ENCODE assay signal across 9 mouse cellular contexts in genomic region chr2:58155271-58156107, GRCm38 (mm10). TPM values are rescaled to one million over a fixed set of nuclear protein-coding genes. Genes with fewer than 3 reads are reported as not detected.
A peak's percentile ranks its signal among the peaks of the same experiment; 100 is the strongest.
DNase-seq lines count a peak whose midpoint lies in the region; ATAC-seq lines count a peak whose summit lies in the region.
"Had no signal": no experiment of that assay in that cellular context is flagged by ENCODE, and none has a peak within 500 bp of the region (broad histone marks: within the 10 kb centered on the region; RNA-seq: fewer than 3 reads in every experiment).

No protein-coding gene starts in this region.

- no peaks in the 10 kb centered on the region for H3K9me3 ChIP-seq in forebrain, embryonic 14.5 days (replicated peaks; ENCODE audit: control insufficient read depth, low read length)
- no peaks in the 10 kb centered on the region for H3K9me3 ChIP-seq in forebrain, embryonic 12.5 days
- no peaks in the 10 kb centered on the region for H3K9me3 ChIP-seq in liver, embryonic 15.5 days (replicated peaks)

- H3K27me3 ChIP-seq in forebrain, embryonic 14.5 days (replicated peaks; ENCODE audit: control insufficient read depth, insufficient read depth, low read length): no peaks in the 10 kb centered on the region
- H3K27me3 ChIP-seq in forebrain, embryonic 12.5 days: no peaks in the 10 kb centered on the region
- H3K27me3 ChIP-seq in liver, embryonic 15.5 days: no peaks in the 10 kb centered on the region

- no peak overlapping the region for H3K4me3 ChIP-seq in forebrain, embryonic 14.5 days (ENCODE audit: low read depth, low read length)
- H3K4me3 ChIP-seq in forebrain, embryonic 12.5 days (replicated peaks): no peak overlapping the region
- H3K4me3 ChIP-seq in liver, embryonic 15.5 days (replicated peaks): peak overlapping the region; percentile 34

- no peaks in the 10 kb centered on the region for H3K36me3 ChIP-seq in forebrain, embryonic 14.5 days (ENCODE audit: control insufficient read depth, insufficient read depth, low read length)
- H3K36me3 ChIP-seq in forebrain, embryonic 12.5 days (replicated peaks): no peaks in the 10 kb centered on the region
- H3K36me3 ChIP-seq in liver, embryonic 15.5 days (replicated peaks): no peaks in the 10 kb centered on the region

- no peaks in the 10 kb centered on the region for H3K4me1 ChIP-seq in forebrain, embryonic 14.5 days (ENCODE audit: control insufficient read depth, insufficient read depth, low read length)
- no peaks in the 10 kb centered on the region; the same call in 1 of the 2 replicates for H3K4me1 ChIP-seq in forebrain, embryonic 12.5 days
- 0 out of 2 replicates have a peak, but pooled peaks cover 9% of the 10 kb centered on the region for H3K4me1 ChIP-seq in liver, embryonic 15.5 days (replicated peaks)

- 81% methylated on average over 7 of the region's 7 CpGs for WGBS in forebrain, embryonic 14.5 days
- WGBS in forebrain, embryonic 12.5 days: 56% methylated on average over 4 of the region's 7 CpGs
- WGBS in liver, embryonic 15.5 days (ENCODE audit: insufficient replicate concordance): 27% methylated on average over 7 of the region's 7 CpGs

- no peak overlapping the region for H3K27ac ChIP-seq in forebrain, embryonic 14.5 days (ENCODE audit: low read depth, low read length)
- no peak overlapping the region for H3K27ac ChIP-seq in forebrain, embryonic 12.5 days
- 0 out of 2 replicates have a peak overlapping the region, but pooled peaks have one; percentile 19 for H3K27ac ChIP-seq in liver, embryonic 15.5 days (replicated peaks)

- no peak overlapping the region for H3K9ac ChIP-seq in forebrain, embryonic 14.5 days (ENCODE audit: low read length)
- H3K9ac ChIP-seq in forebrain, embryonic 12.5 days: no peak overlapping the region
- H3K9ac ChIP-seq in liver, embryonic 15.5 days: no peak overlapping the region

- peak; percentile 37 for DNase-seq in forebrain, embryonic 14.5 days (ENCODE audit: low spot score)
- DNase-seq in spleen, postnatal 10 days (ENCODE audit: low spot score in 2 of 2): peak; percentile 21 to 51
- no peak for DNase-seq in spleen, adult 12 weeks (ENCODE audit: low spot score)
- DNase-seq in ovary, postnatal 36 days (ENCODE audit: low spot score): no peak
- no peak for DNase-seq in gastrocnemius, postnatal 25 days
- DNase-seq in adipocyte (ENCODE audit: low spot score): no peak
- DNase-seq: kidney, postnatal 14 days had no signal

- H3K4me2 ChIP-seq in forebrain, embryonic 14.5 days (ENCODE audit: low read length): no peak overlapping the region
- H3K4me2 ChIP-seq in forebrain, embryonic 12.5 days: no peak overlapping the region
- H3K4me2 ChIP-seq in liver, embryonic 15.5 days: peak overlapping the region; percentile 53

- ATAC-seq in forebrain, embryonic 14.5 days: peak; percentile 57
- ATAC-seq in forebrain, embryonic 12.5 days (ENCODE audit: low FRiP score): no peak
- peak; percentile 64 for ATAC-seq in liver, embryonic 15.5 days (ENCODE audit: insufficient read depth)

RNA-seq across cellular contexts. Expression of gene Cytip, which starts 39.8 kb away (rescaled TPM):
- 0.23 TPM in 1 of 2 replicates, not detected in the other for polyA plus RNA-seq in forebrain, embryonic 14.5 days (2014; fragmentation: Nextera tagmentation; extraction: Ambion mirVana)
- polyA plus RNA-seq in forebrain, embryonic 12.5 days (2016; fragmentation: Nextera tagmentation; extraction: Ambion mirVana): 0.14 TPM in 1 of 2 replicates, not detected in the other
- 3.3 and 3.4 TPM in 2 replicates for polyA plus RNA-seq in liver, embryonic 15.5 days (2015; fragmentation: Nextera tagmentation; extraction: Ambion mirVana)
- total RNA-seq in gastrocnemius, postnatal 25 days (2021): under 1 TPM; 0.31 to 0.35 TPM

Comparison
In these comparisons a context has a peak if more than half of its experiments do, and no peak if none do; other contexts are left out.
1. DNase-seq: peak in forebrain, embryonic 14.5 days (single experiment) and spleen, postnatal 10 days (2 of 2); none in spleen, adult 12 weeks (single experiment), ovary, postnatal 36 days (single experiment), gastrocnemius, postnatal 25 days (single experiment) and adipocyte (single experiment).